Mouse (Mus musculus) urinary bladder, adult 2 months (tissue): ENCODE measurements around the gene Sh3gl3. TPM values are rescaled to one million over a fixed set of nuclear protein-coding genes. Genes with fewer than 3 reads are reported as not detected.

Source experiments
- polyA plus RNA-seq: library from polyadenylated mRNA; depleted of rRNA; stranded (reverse); fragments of >200 nt; gene quantifications from 2 replicates; pipeline ENCODE4 v1.2.3, GENCODE M21; 2012; rRNA removed

The Sh3gl3 gene
- polyA plus RNA-seq, 1 experiment = 28.4 TPM

Other genes starting within 250 kb of the Sh3gl3 start
- 8.0 and 10.4 TPM in 2 replicates for gene Hdgfl3, start 239.4 kb upstream of the Sh3gl3 start, polyA plus RNA-seq
- 0.91 and 1.0 TPM in 2 replicates for gene Bnc1, start 181.5 kb upstream of the Sh3gl3 start, polyA plus RNA-seq
- gene Adamtsl3, start 161.9 kb downstream of the Sh3gl3 start, polyA plus RNA-seq = 14.5 and 15.6 TPM in 2 replicates